Mouse (Mus musculus) liver, embryonic 14.5 days (tissue): ENCODE measurements at regions not wholly inside any gene's neighbourhood (a gene's known extent, or its start where the extent isn't known, plus 50 kb on each side); places are given as distances from the start of the nearest gene placed in this dataset.

Source experiments
- CTCF ChIP-seq: IDR thresholded peaks from 2 replicates; pipeline ENCODE4 v1.5.1; 2016; ENCODE audit warnings: antibody characterized with exemption, low read depth, control low read depth
- EP300 ChIP-seq: IDR thresholded peaks from 2 replicates; pipeline ENCODE4 v1.6.1; 2016; ENCODE audit warnings: antibody characterized with exemption, low read depth

- TF ChIP-seq CTCF = no peak
- no peak for TF ChIP-seq EP300
Measured at GRCm38 (mm10) chr9:85497348-85497747, 170.2 kb upstream of the Tent5a start.
